Mouse (Mus musculus) kidney, postnatal 0 days (tissue): ENCODE data around the gene Gdf10. TPM values are rescaled to one million over a fixed set of nuclear protein-coding genes. Genes with fewer than 3 reads are reported as not detected.

Source experiments
- ATAC-seq: fragments of 200-750 bp; cut with Nextera tagmentation; replicated peaks from 2 replicates; pipeline ENCODE4 v1.8.0; 2017; ENCODE audit warnings: low read depth, moderate number of reproducible peaks, moderate TSS enrichment, moderate library complexity; ENCODE audit not compliant: low FRiP score
- DNase-seq: peaks from one replicate; pipeline ENCODE4 v3.0.0-alpha.2; 2016; ENCODE audit warnings: low spot score
- H3K27ac ChIP-seq: fragments of 300-500 bp; sonication (generic); 2 replicates; pipeline ENCODE4 v1.5.1; 2014; ENCODE audit warnings: mild to moderate bottlenecking
- H3K27me3 ChIP-seq: fragments of 300-500 bp; sonication (generic); 2 replicates; pipeline ENCODE4 v1.6.1; 2014; ENCODE audit warnings: low read length, mixed read lengths; ENCODE audit not compliant: insufficient read depth
- H3K36me3 ChIP-seq: fragments of 300-500 bp; sonication (generic); 2 replicates; pipeline ENCODE4 v1.6.1; 2014; ENCODE audit warnings: low read length, mixed read lengths; ENCODE audit not compliant: insufficient read depth
- H3K4me1 ChIP-seq: fragments of 300-500 bp; sonication (generic); replicated peaks from 2 replicates; pipeline ENCODE4 v1.6.1; 2014; ENCODE audit warnings: antibody characterized with exemption, low read length, mixed read lengths; ENCODE audit not compliant: insufficient read depth
- H3K4me2 ChIP-seq: fragments of 300-500 bp; sonication (generic); 2 replicates; pipeline ENCODE4 v1.6.1; 2014; ENCODE audit warnings: mild to moderate bottlenecking, low read length, moderate library complexity, mixed read lengths
- H3K4me3 ChIP-seq: fragments of 300-500 bp; sonication (generic); replicated peaks from 2 replicates; pipeline ENCODE4 v1.5.1; 2014; ENCODE audit warnings: low read depth, low read length
- H3K9ac ChIP-seq: fragments of 300-500 bp; sonication (generic); 2 replicates; pipeline ENCODE4 v1.6.1; 2014; ENCODE audit warnings: low read depth, low read length
- H3K9me3 ChIP-seq: fragments of 300-500 bp; sonication (generic); replicated peaks from 2 replicates; pipeline ENCODE4 v1.6.1; 2016; ENCODE audit warnings: low read length, inconsistent platforms, mixed read lengths
- CTCF ChIP-seq: IDR thresholded peaks from 2 replicates; pipeline ENCODE4 v1.5.1; 2016; ENCODE audit warnings: antibody characterized with exemption, low read depth, mild to moderate bottlenecking, moderate library complexity
- WGBS: fragments of 180-500 bp; shearing (Covaris S2); extraction: QIAGEN DNeasy Blood & Tissue Kit; methylation state at CpG from one replicate; pipeline ENCODE4 v1.1.7; 2014; 5-methylcytosine and 5-hydroxymethylcytosine counted together
- polyA plus RNA-seq: library from polyadenylated mRNA; unstranded; fragments of >200 nt; fragmentation: Nextera tagmentation; extraction: Ambion mirVana; gene quantifications from 2 replicates; pipeline ENCODE4 v1.2.1, GENCODE M21; 2015

Gdf10 gene
- polyA plus RNA-seq, 1 experiment from 2014 or later, result 3.1 TPM

GRCm38 (mm10) chr14:33932935-33933703 lies 9.7 kb downstream of the Gdf10 start:
- WGBS, result 61% methylated on average over 10 of the region's 10 CpGs

DNA sequence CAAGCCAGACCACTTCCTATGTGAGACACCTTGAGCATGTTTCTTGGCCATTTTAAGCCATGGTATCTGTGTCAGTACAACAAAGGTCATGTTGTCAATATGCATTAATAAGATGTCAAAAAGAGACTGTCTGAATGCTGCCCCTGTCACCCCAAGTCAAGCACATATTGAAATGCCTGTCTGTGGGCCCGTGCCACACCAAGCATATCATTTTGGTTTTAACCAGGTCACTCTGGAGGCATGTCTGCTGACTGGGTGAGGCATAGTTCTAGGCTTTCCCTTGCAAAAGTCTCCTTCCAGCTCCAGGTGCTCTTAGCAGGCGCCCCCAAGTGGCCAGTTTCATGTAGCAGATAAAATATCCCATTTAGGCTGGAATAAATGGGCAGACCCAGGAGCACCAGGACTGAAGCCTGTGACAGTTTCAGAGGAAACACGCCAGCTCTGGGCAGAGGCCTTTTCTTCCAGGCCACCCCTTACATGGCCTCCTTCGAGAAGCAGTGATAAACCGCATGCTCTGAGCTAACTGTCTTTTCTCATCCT lies 10.5 kb downstream of the Gdf10 start:
- H3K36me3 ChIP-seq, result no peaks in the 10 kb centered on the region
- H3K9me3 ChIP-seq, result no peaks in the 10 kb centered on the region
- peak; percentile 78 for TF ChIP-seq CTCF
- 44% methylated on average over 5 of the region's 5 CpGs for WGBS
- ATAC-seq (no peak; the same call in 1 of the 2 replicates), DNase-seq (peak; percentile 81)
- no peak overlapping the region for H3K4me2 ChIP-seq
- no peak overlapping the region for H3K9ac ChIP-seq
- H3K27me3 ChIP-seq, result peaks cover 7% of the 10 kb centered on the region; the same call in 1 of the 2 replicates
- no peaks in the 10 kb centered on the region for H3K4me1 ChIP-seq
- H3K27ac ChIP-seq, result no peak overlapping the region
- H3K4me3 ChIP-seq, result no peak overlapping the region

More at GRCm38 (mm10) chr14:33932935-33933703, 9.7 kb downstream of the Gdf10 start:
- Histone ChIP-seq H3K27me3 (peaks cover 7% of the 10 kb centered on the region; the same call in 1 of the 2 replicates), H3K9ac (no peak overlapping the region), H3K27ac (no peak overlapping the region), H3K9me3 (no peaks in the 10 kb centered on the region), H3K4me1 (no peaks in the 10 kb centered on the region), H3K4me3 (no peak overlapping the region), H3K36me3 (no peaks in the 10 kb centered on the region), H3K4me2 (no peak overlapping the region)
- no peak for ATAC-seq
- peak; percentile 66 for DNase-seq
- TF ChIP-seq CTCF, result peak; percentile 70

DNA sequence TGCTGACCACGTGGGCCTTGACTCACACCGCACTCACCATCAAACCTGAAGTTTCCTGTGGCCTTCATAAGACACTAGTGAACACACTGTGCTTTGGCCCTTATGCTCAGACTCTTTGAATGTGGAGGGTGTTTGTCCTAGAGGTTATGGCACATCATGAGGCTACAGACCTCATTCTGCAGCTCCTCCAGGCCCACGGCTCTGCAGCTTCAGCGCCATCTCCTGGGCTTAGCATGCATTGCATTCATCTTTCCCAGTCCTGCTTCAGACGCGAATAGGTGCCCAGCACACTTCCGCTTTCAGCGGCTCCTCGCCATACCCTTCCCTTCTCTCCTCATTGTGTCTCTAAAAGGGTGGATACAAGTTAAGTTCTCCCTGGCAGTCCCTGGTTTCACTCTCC lies 15.7 kb downstream of the Gdf10 start:
- 31% methylated on average over 9 of the region's 9 CpGs for WGBS
- H3K4me2 ChIP-seq, result peak overlapping the region; percentile 37
- no peaks in the 10 kb centered on the region for H3K9me3 ChIP-seq
- peak; percentile 90 for TF ChIP-seq CTCF
- no peaks in the 10 kb centered on the region for H3K4me1 ChIP-seq
- ATAC-seq, result 0 out of 2 replicates have a peak, but pooled peaks have one; percentile 46
- no peaks in the 10 kb centered on the region for H3K27me3 ChIP-seq
- no peaks in the 10 kb centered on the region for H3K36me3 ChIP-seq
- no peak overlapping the region for H3K4me3 ChIP-seq
- no peak overlapping the region for H3K9ac ChIP-seq
- peak; percentile 80 for DNase-seq
- H3K27ac ChIP-seq, result no peak overlapping the region

GRCm38 (mm10) chr14:33940739-33941138 lies 17.4 kb downstream of the Gdf10 start, which contains the start of gene Gdf2:
Gene Gdf2 (plus strand): TSS chr14:33941039.
- H3K4me1 ChIP-seq, result no peaks in the 10 kb centered on the region
- H3K27me3 ChIP-seq, result no peaks in the 10 kb centered on the region
- H3K27ac ChIP-seq, result no peak within 1 kb of the TSS
- DNase-seq, result no peak
- H3K9ac ChIP-seq, result no peak within 1 kb of the TSS
- no peak for TF ChIP-seq CTCF
- no peak within 1 kb of the TSS for H3K4me3 ChIP-seq
- no peaks in the 10 kb centered on the region for H3K36me3 ChIP-seq
- H3K4me2 ChIP-seq, result no peak within 1 kb of the TSS
- ATAC-seq, result no peak
- WGBS, result 80% methylated on average over 8 of the region's 8 CpGs
- H3K9me3 ChIP-seq, result no peaks in the 10 kb centered on the region

DNA sequence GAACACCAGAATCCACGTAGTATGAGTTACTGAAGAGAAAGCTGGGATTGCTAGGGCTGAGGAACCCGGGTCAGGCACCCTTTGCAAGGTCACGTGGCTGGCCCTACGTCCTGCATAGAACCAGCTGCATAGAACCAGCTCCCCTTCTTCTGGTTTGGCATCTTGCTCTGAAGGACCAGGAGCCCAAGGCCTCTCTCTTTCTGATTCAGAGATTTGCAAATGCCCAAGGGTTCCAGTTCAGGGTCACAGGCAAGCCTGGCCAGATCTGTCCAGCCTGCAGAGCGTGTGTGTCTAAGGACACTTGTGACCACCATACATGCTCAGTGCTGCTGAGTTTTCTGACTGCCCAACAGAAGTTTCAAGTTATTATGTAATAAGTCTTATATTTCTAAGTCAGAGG lies 18.8 kb downstream of the Gdf10 start:
- no peak overlapping the region for H3K9ac ChIP-seq
- H3K4me1 ChIP-seq, result no peaks in the 10 kb centered on the region
- ATAC-seq (no peak), DNase-seq (no peak)
- H3K4me3 ChIP-seq, result no peak overlapping the region
- H3K27me3 ChIP-seq, result no peaks in the 10 kb centered on the region
- H3K36me3 ChIP-seq, result no peaks in the 10 kb centered on the region
- H3K9me3 ChIP-seq, result no peaks in the 10 kb centered on the region
- H3K4me2 ChIP-seq, result no peak overlapping the region
- H3K27ac ChIP-seq, result no peak overlapping the region
- TF ChIP-seq CTCF, result no peak
- 70% methylated on average over 5 of the region's 5 CpGs for WGBS

DNA sequence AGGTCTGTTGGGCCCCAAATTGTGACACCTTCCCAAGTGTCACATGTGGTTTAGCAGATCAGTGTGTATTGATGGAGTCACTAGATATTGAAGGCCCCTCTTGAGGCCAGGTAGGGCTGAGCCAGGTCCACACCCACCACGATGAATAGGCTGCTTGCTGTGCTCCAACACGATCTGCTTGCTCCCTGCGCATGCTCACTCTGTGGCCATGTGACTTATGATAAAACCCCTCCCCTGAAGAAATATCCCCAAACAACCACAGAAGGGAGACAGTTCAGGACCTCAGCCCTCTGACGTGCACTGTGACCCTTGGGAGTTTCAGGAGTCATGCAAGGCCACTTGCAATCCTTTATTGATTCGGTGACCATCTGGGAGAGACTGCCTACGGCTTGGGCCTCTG lies 22.7 kb downstream of the Gdf10 start:
- H3K27ac ChIP-seq, result no peak overlapping the region
- H3K27me3 ChIP-seq, result no peaks in the 10 kb centered on the region
- DNase-seq, result no peak
- no peak for TF ChIP-seq CTCF
- H3K36me3 ChIP-seq, result no peaks in the 10 kb centered on the region
- WGBS, result 82% methylated on average over 6 of the region's 6 CpGs
- no peak overlapping the region for H3K4me3 ChIP-seq
- H3K4me2 ChIP-seq, result no peak overlapping the region
- H3K9ac ChIP-seq, result no peak overlapping the region
- ATAC-seq, result no peak
- no peaks in the 10 kb centered on the region for H3K4me1 ChIP-seq
- H3K9me3 ChIP-seq, result no peaks in the 10 kb centered on the region
